Mouse (Mus musculus): ENCODE results near the gene Efcab9. TPM values are rescaled to one million over a fixed set of nuclear protein-coding genes. Genes with fewer than 3 reads are reported as not detected.

Efcab9 gene
- polyA plus RNA-seq, 1 experiment = not detected

DNA sequence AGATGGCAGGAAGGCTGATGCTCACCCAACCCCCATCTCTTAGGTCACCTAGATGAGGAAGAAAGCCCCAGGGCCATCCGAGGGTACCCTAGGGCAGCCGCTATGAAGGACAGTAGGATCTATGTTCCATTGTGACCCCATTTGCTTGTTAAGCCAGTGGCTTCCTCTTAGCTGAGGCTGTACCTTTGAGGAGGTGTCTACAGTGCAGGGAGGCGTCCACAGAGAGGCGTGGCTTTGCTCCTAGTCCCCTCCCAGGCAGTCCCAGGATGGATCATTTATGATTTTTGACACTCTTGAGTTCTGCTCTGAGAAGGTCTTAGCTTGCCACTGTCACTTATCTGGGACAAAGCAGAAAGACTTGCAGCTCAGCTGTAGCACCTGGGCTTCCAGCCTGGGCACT, 7.0 kb upstream of the Efcab9 start:
- no peaks in the 10 kb centered on the region for H3K27me3 ChIP-seq (ENCODE audit: control insufficient read depth, insufficient read depth, low read length, poor library complexity, severe bottlenecking)
- no peak overlapping the region for H3K4me3 ChIP-seq (ENCODE audit: low read depth, low read length)
- H3K4me1 ChIP-seq (ENCODE audit: control insufficient read depth, insufficient read depth, low read length) = no peaks in the 10 kb centered on the region
- H3K36me3 ChIP-seq (ENCODE audit: control insufficient read depth, insufficient read depth, low read length, poor library complexity, severe bottlenecking) = no peaks in the 10 kb centered on the region
- no peak for TF ChIP-seq CTCF (IDR thresholded peaks at IDR 0.05; ENCODE audit: low read depth, low read length)
- no peak for TF ChIP-seq EP300 (IDR thresholded peaks at IDR 0.05; ENCODE audit: insufficient read depth, low read depth, low read length)
- TF ChIP-seq POLR2A (IDR thresholded peaks at IDR 0.05; ENCODE audit: insufficient read depth, low read length) = no peak
- H3K9me3 ChIP-seq (replicated peaks; ENCODE audit: control insufficient read depth, insufficient read depth, low read length, poor library complexity, severe bottlenecking) = no peaks in the 10 kb centered on the region
- H3K27ac ChIP-seq (ENCODE audit: insufficient read depth, low read length) = no peak overlapping the region
- H3K9ac ChIP-seq (ENCODE audit: low read depth, poor library complexity, severe bottlenecking) = no peak overlapping the region

DNA sequence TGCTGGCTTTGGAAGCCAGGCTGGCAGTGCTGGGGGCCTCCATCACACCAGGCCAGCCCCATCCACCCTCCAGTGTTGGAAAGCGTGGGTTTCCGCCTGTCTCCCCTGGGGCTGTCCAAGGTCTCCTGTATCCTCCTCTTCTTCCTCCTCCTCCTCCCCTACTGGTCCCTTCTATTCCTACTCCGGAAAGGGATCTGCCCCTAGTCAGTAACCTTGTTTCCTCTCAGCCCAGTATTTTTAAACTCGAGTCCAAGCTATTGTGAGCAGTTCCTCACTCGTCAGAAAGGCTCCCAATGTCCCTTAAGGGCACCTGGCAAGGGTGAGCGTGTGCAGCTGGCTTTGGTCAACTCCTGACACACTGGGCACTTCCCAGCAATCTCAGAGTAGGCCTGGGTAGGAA, 6.6 kb upstream of the Efcab9 start:
- no peak overlapping the region for H3K27ac ChIP-seq (ENCODE audit: insufficient read depth, low read length)
- H3K4me3 ChIP-seq (ENCODE audit: low read depth, low read length) = no peak overlapping the region
- H3K9ac ChIP-seq (ENCODE audit: low read depth, poor library complexity, severe bottlenecking) = no peak overlapping the region
- no peaks in the 10 kb centered on the region for H3K36me3 ChIP-seq (ENCODE audit: control insufficient read depth, insufficient read depth, low read length, poor library complexity, severe bottlenecking)
- H3K9me3 ChIP-seq (replicated peaks; ENCODE audit: control insufficient read depth, insufficient read depth, low read length, poor library complexity, severe bottlenecking) = no peaks in the 10 kb centered on the region
- no peaks in the 10 kb centered on the region for H3K27me3 ChIP-seq (ENCODE audit: control insufficient read depth, insufficient read depth, low read length, poor library complexity, severe bottlenecking)
- TF ChIP-seq EP300 (IDR thresholded peaks at IDR 0.05; ENCODE audit: insufficient read depth, low read depth, low read length) = no peak
- no peak for TF ChIP-seq POLR2A (IDR thresholded peaks at IDR 0.05; ENCODE audit: insufficient read depth, low read length)
- no peak for TF ChIP-seq CTCF (IDR thresholded peaks at IDR 0.05; ENCODE audit: low read depth, low read length)
- no peaks in the 10 kb centered on the region for H3K4me1 ChIP-seq (ENCODE audit: control insufficient read depth, insufficient read depth, low read length)

GRCm38 (mm10) chr11:32536954-32537353, 5.1 kb upstream of the Efcab9 start:
- H3K4me3 ChIP-seq (ENCODE audit: low read depth, low read length) = no peak overlapping the region
- no peak overlapping the region for H3K27ac ChIP-seq (ENCODE audit: insufficient read depth, low read length)
- TF ChIP-seq POLR2A (IDR thresholded peaks at IDR 0.05; ENCODE audit: insufficient read depth, low read length) (no peak), CTCF (IDR thresholded peaks at IDR 0.05; ENCODE audit: low read depth, low read length) (no peak), EP300 (IDR thresholded peaks at IDR 0.05; ENCODE audit: insufficient read depth, low read depth, low read length) (no peak)
- H3K9ac ChIP-seq (ENCODE audit: low read depth, poor library complexity, severe bottlenecking) = no peak overlapping the region
- H3K36me3 ChIP-seq (ENCODE audit: control insufficient read depth, insufficient read depth, low read length, poor library complexity, severe bottlenecking) = no peaks in the 10 kb centered on the region
- H3K9me3 ChIP-seq (replicated peaks; ENCODE audit: control insufficient read depth, insufficient read depth, low read length, poor library complexity, severe bottlenecking) = no peaks in the 10 kb centered on the region
- no peaks in the 10 kb centered on the region for H3K4me1 ChIP-seq (ENCODE audit: control insufficient read depth, insufficient read depth, low read length)
- H3K27me3 ChIP-seq (ENCODE audit: control insufficient read depth, insufficient read depth, low read length, poor library complexity, severe bottlenecking) = peaks cover 3% of the 10 kb centered on the region; the same call in 1 of the 2 replicates

DNA sequence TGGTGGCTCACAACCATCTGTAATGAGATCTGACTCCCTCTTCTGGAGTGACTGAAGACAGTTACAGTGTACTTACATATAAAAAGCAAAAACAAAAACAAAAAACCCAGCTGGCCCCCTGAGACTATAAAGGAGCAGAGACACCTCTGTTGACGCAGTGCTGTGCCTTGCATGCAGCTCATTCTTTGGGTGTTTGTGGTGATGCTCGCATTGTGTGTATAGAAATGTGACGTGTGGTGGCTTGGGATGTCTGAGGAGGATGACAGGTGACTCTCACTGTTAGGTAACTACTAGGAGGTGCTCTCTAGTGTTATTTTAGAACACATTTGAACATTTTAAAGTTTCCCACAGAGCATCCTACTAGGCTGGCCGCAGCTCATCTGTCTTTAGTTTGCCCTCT, 3.8 kb upstream of the Efcab9 start:
- Histone ChIP-seq H3K36me3 (ENCODE audit: control insufficient read depth, insufficient read depth, low read length, poor library complexity, severe bottlenecking) (no peaks in the 10 kb centered on the region), H3K4me1 (ENCODE audit: control insufficient read depth, insufficient read depth, low read length) (no peaks in the 10 kb centered on the region), H3K27ac (ENCODE audit: insufficient read depth, low read length) (no peak overlapping the region), H3K4me3 (ENCODE audit: low read depth, low read length) (no peak overlapping the region), H3K9ac (ENCODE audit: low read depth, poor library complexity, severe bottlenecking) (no peak overlapping the region), H3K9me3 (replicated peaks; ENCODE audit: control insufficient read depth, insufficient read depth, low read length, poor library complexity, severe bottlenecking) (no peaks in the 10 kb centered on the region), H3K27me3 (ENCODE audit: control insufficient read depth, insufficient read depth, low read length, poor library complexity, severe bottlenecking) (peaks cover 3% of the 10 kb centered on the region; the same call in 1 of the 2 replicates)
- no peak for TF ChIP-seq POLR2A (IDR thresholded peaks at IDR 0.05; ENCODE audit: insufficient read depth, low read length)
- no peak for TF ChIP-seq EP300 (IDR thresholded peaks at IDR 0.05; ENCODE audit: insufficient read depth, low read depth, low read length)
- TF ChIP-seq CTCF (IDR thresholded peaks at IDR 0.05; ENCODE audit: low read depth, low read length) = no peak

- no peaks in the 10 kb centered on the region for H3K4me1 ChIP-seq (ENCODE audit: control insufficient read depth, insufficient read depth, low read length)
- peaks cover 3% of the 10 kb centered on the region; the same call in 1 of the 2 replicates for H3K27me3 ChIP-seq (ENCODE audit: control insufficient read depth, insufficient read depth, low read length, poor library complexity, severe bottlenecking)
Measured at GRCm38 (mm10) chr11:32534453-32535075, 2.7 kb upstream of the Efcab9 start.

GRCm38 (mm10) chr11:32533482-32534261, 1.8 kb upstream of the Efcab9 start:
- TF ChIP-seq POLR2A (IDR thresholded peaks at IDR 0.05; ENCODE audit: insufficient read depth, low read length) (no peak), EP300 (IDR thresholded peaks at IDR 0.05; ENCODE audit: insufficient read depth, low read depth, low read length) (0 out of 2 replicates have a peak, but pooled peaks have one; percentile 5)
- peak overlapping the region; percentile 91 for H3K4me3 ChIP-seq (ENCODE audit: low read depth, low read length)
- no peaks in the 10 kb centered on the region for H3K9me3 ChIP-seq (replicated peaks; ENCODE audit: control insufficient read depth, insufficient read depth, low read length, poor library complexity, severe bottlenecking)
- no peak overlapping the region for H3K27ac ChIP-seq (ENCODE audit: insufficient read depth, low read length)
- H3K36me3 ChIP-seq (ENCODE audit: control insufficient read depth, insufficient read depth, low read length, poor library complexity, severe bottlenecking) = no peaks in the 10 kb centered on the region
- no peaks in the 10 kb centered on the region for H3K4me1 ChIP-seq (ENCODE audit: control insufficient read depth, insufficient read depth, low read length)
- H3K9ac ChIP-seq (ENCODE audit: low read depth, poor library complexity, severe bottlenecking) = peak overlapping the region; percentile 85
- H3K27me3 ChIP-seq (ENCODE audit: control insufficient read depth, insufficient read depth, low read length, poor library complexity, severe bottlenecking) = peaks cover 3% of the 10 kb centered on the region; the same call in 1 of the 2 replicates

More at GRCm38 (mm10) chr11:32534453-32535075, 2.7 kb upstream of the Efcab9 start:
- Histone ChIP-seq H3K27ac (ENCODE audit: insufficient read depth, low read length) (no peak overlapping the region), H3K9ac (ENCODE audit: low read depth, poor library complexity, severe bottlenecking) (no peak overlapping the region), H3K36me3 (ENCODE audit: control insufficient read depth, insufficient read depth, low read length, poor library complexity, severe bottlenecking) (no peaks in the 10 kb centered on the region), H3K9me3 (replicated peaks; ENCODE audit: control insufficient read depth, insufficient read depth, low read length, poor library complexity, severe bottlenecking) (no peaks in the 10 kb centered on the region), H3K4me3 (ENCODE audit: low read depth, low read length) (no peak overlapping the region)
- no peak for TF ChIP-seq EP300 (IDR thresholded peaks at IDR 0.05; ENCODE audit: insufficient read depth, low read depth, low read length)
- no peak for TF ChIP-seq POLR2A (IDR thresholded peaks at IDR 0.05; ENCODE audit: insufficient read depth, low read length)
- no peak for TF ChIP-seq CTCF (IDR thresholded peaks at IDR 0.05; ENCODE audit: low read depth, low read length)

Data from ES-Bruce4 (cell line).